Mouse (Mus musculus): ENCODE data around the gene Clcn2. TPM values are rescaled to one million over a fixed set of nuclear protein-coding genes. Genes with fewer than 3 reads are reported as not detected.
A peak's percentile ranks its signal among the peaks of the same experiment; 100 is the strongest.

Clcn2 gene
- polyA plus RNA-seq, 1 experiment from 2014 or later, result 11.9 TPM

DNA sequence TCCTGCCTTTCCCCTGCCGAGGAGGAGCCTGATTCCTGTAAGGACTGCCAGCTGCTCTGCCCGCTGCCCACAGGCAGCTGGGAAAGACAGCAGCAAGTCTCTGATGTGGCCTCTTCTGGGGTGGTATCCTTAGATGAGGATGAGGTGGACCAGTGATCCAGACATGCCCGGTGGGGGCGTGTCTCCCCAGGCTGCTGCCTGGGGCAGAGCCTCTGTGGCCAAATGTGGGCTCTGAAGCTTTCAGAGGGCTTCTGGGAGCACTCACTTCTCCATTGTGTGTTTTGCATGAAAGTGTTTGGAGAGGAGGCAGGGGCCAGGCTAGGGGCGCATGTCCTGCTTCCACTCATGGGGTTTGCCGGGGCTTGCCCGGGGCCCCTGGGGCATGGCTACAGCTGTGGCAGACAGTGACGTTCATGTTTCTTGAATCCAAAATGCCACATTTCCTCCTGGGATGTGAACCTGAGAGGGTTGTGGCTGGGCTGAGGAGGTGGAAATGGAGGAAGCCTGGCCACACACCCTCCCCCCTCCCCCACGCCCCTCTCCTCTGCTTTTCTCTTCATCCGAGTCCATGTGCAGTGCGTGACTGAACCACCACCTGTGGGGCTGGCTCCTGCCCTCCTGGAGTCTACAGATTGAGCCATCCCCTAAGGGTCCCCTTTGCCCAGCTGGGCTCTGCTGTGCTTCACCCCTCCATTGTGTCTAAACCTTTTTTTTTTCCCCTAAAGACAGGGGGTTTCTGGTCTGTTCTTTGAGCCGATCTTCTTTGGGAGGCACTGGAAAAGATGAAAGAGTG lies 15.6 kb downstream of the Clcn2 start:
- DNase-seq (ENCODE audit: low spot score) (peak; percentile 61), ATAC-seq (ENCODE audit: low read depth) (peak; percentile 26)
- Histone ChIP-seq H3K4me1 (ENCODE audit: control insufficient read depth, insufficient read depth, low read length) (peaks cover 15% of the 10 kb centered on the region), H3K9me3 (ENCODE audit: control insufficient read depth, low read length) (no peaks in the 10 kb centered on the region), H3K9ac (ENCODE audit: low read depth, low read length) (peak overlapping the region; percentile 52), H3K27me3 (replicated peaks; ENCODE audit: control insufficient read depth, insufficient read depth, low read length) (no peaks in the 10 kb centered on the region), H3K36me3 (ENCODE audit: control insufficient read depth, insufficient read depth, low read length) (peaks cover 47% of the 10 kb centered on the region), H3K4me2 (ENCODE audit: low read depth, low read length) (peak overlapping the region; percentile 28), H3K27ac (replicated peaks; ENCODE audit: low read depth, low read length) (peak overlapping the region; percentile 72), H3K4me3 (ENCODE audit: low read depth, low read length) (no peak overlapping the region)
- WGBS, result 9% methylated on average over 11 of the region's 12 CpGs

DNA sequence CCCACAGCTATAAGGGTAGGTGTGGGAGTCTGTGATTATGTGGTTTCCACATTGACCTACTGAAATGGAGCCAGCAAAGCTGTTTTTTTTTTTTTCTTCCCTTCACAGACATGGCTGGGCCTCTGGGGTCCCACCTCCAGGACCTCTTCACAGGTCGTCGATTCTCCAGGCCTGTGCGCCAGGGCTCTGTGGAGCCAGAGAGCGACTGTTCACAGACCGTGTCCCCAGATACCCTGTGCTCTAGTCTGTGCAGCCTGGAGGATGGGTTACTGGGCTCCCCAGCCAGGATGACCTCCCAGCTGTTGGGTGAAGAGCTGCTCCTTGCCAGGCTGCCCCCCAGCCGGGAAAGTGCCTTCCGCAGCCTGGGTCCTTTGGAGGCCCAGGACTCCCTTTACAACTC lies 16.2 kb downstream of the Clcn2 start:
- Histone ChIP-seq H3K4me2 (ENCODE audit: low read depth, low read length) (peak overlapping the region; percentile 28; the same call in 1 of the 2 replicates), H3K4me1 (ENCODE audit: control insufficient read depth, insufficient read depth, low read length) (peaks cover 17% of the 10 kb centered on the region), H3K9ac (ENCODE audit: low read depth, low read length) (peak overlapping the region; percentile 52; the same call in 1 of the 2 replicates), H3K4me3 (ENCODE audit: low read depth, low read length) (no peak overlapping the region), H3K27me3 (replicated peaks; ENCODE audit: control insufficient read depth, insufficient read depth, low read length) (no peaks in the 10 kb centered on the region), H3K27ac (replicated peaks; ENCODE audit: low read depth, low read length) (peak overlapping the region; percentile 72), H3K9me3 (ENCODE audit: control insufficient read depth, low read length) (no peaks in the 10 kb centered on the region), H3K36me3 (ENCODE audit: control insufficient read depth, insufficient read depth, low read length) (peaks cover 41% of the 10 kb centered on the region)
- WGBS, result 44% methylated on average over 7 of the region's 7 CpGs
- no peak for DNase-seq (ENCODE audit: low spot score)
- ATAC-seq (ENCODE audit: low read depth), result no peak

DNA sequence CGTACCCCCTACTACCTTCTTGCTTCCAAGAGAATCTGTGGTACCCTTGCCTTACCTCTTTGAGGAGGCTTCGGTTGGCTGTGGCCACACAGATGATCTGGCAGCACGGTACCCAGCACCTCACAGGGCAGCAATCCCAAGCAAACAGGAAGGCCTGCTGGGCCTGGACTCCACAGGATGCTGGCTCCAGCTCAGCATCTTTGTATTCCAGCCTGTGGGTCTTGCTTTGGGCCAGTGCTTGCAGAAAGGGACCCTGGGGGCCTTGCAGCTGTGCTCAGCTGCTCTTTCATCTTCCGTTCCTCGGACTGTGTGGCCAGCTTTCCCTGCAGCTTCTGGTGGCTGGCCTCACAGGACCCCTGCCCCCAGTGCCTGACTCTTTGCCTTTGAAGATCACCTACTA lies 17.5 kb downstream of the Clcn2 start:
- Histone ChIP-seq H3K27me3 (replicated peaks; ENCODE audit: control insufficient read depth, insufficient read depth, low read length) (no peaks in the 10 kb centered on the region), H3K4me3 (ENCODE audit: low read depth, low read length) (no peak overlapping the region), H3K4me2 (ENCODE audit: low read depth, low read length) (no peak overlapping the region), H3K27ac (replicated peaks; ENCODE audit: low read depth, low read length) (no peak overlapping the region), H3K9me3 (ENCODE audit: control insufficient read depth, low read length) (no peaks in the 10 kb centered on the region), H3K36me3 (ENCODE audit: control insufficient read depth, insufficient read depth, low read length) (peaks cover 28% of the 10 kb centered on the region), H3K4me1 (ENCODE audit: control insufficient read depth, insufficient read depth, low read length) (peaks cover 25% of the 10 kb centered on the region), H3K9ac (ENCODE audit: low read depth, low read length) (no peak overlapping the region)
- DNase-seq (ENCODE audit: low spot score), result no peak
- 38% methylated on average over 5 of the region's 5 CpGs for WGBS
- no peak for ATAC-seq (ENCODE audit: low read depth)

DNA sequence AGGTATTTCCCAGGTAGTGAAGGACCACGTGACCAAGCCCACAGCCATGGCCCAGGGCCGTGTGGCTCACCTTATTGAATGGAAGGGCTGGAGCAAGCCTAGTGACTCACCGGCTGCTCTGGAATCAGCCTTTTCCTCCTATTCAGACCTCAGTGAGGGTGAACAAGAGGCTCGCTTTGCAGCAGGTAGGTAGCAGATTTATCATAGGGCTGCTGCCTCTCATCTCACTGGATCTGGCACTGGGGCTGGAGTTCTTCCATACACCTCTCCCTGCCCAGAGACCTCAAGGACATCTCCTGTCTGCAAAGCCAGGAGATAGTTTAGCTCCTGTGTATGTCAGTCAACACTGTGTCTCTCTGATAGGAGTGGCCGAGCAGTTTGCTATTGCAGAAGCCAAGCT lies 18.3 kb downstream of the Clcn2 start:
- WGBS, result 75% methylated on average over 5 of the region's 5 CpGs
- Histone ChIP-seq H3K4me3 (ENCODE audit: low read depth, low read length) (no peak overlapping the region), H3K9me3 (ENCODE audit: control insufficient read depth, low read length) (no peaks in the 10 kb centered on the region), H3K4me2 (ENCODE audit: low read depth, low read length) (no peak overlapping the region), H3K36me3 (ENCODE audit: control insufficient read depth, insufficient read depth, low read length) (peaks cover 23% of the 10 kb centered on the region), H3K4me1 (ENCODE audit: control insufficient read depth, insufficient read depth, low read length) (peaks cover 25% of the 10 kb centered on the region), H3K9ac (ENCODE audit: low read depth, low read length) (no peak overlapping the region), H3K27me3 (replicated peaks; ENCODE audit: control insufficient read depth, insufficient read depth, low read length) (no peaks in the 10 kb centered on the region), H3K27ac (replicated peaks; ENCODE audit: low read depth, low read length) (no peak overlapping the region)
- ATAC-seq (ENCODE audit: low read depth), result no peak
- DNase-seq (ENCODE audit: low spot score), result no peak

DNA sequence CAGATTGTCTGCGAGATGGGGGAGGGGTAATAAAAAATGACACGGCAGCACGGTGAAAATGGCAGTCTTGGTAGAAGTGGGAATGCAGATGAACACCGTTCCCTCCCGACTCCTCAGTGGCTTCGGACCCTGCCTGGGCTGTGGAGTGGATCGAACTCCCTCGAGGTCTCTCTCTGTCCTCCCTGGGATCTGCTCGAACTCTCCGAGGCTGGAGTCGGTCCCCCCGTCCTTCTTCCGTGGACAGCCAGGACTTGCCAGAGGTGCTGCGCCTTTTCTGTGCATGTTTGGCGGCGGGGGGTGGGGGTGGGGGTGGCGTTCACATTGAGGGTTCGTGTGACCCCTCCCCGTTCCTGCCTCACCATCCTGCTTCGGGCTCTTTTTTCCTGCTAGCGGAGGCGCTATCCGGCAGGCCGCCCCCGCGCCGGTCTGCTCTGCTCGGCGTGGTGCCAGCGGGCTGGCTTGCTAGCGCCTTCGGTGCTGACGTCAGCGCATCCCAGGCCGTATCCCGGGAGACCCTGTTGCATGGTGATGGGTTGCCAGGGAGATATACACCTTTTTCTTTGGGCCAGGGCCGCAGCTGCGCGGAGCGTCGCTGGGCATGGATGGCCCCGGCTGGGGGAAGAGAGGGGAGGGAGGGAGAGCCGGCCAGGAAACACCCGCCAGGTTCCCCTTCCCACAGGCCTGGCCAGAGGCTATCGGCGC lies 21.8 kb downstream of the Clcn2 start:
- 2% methylated on average over 36 of the region's 46 CpGs for WGBS
- DNase-seq (ENCODE audit: low spot score) (peak; percentile 95), ATAC-seq (ENCODE audit: low read depth) (peak; percentile 77)
- Histone ChIP-seq H3K4me3 (ENCODE audit: low read depth, low read length) (peak overlapping the region; percentile 37), H3K27ac (replicated peaks; ENCODE audit: low read depth, low read length) (peak overlapping the region; percentile 63), H3K4me2 (ENCODE audit: low read depth, low read length) (peak overlapping the region; percentile 74), H3K9ac (ENCODE audit: low read depth, low read length) (peak overlapping the region; percentile 65), H3K4me1 (ENCODE audit: control insufficient read depth, insufficient read depth, low read length) (peaks cover 15% of the 10 kb centered on the region), H3K36me3 (ENCODE audit: control insufficient read depth, insufficient read depth, low read length) (peaks cover 26% of the 10 kb centered on the region), H3K9me3 (ENCODE audit: control insufficient read depth, low read length) (no peaks in the 10 kb centered on the region), H3K27me3 (replicated peaks; ENCODE audit: control insufficient read depth, insufficient read depth, low read length) (no peaks in the 10 kb centered on the region)

DNA sequence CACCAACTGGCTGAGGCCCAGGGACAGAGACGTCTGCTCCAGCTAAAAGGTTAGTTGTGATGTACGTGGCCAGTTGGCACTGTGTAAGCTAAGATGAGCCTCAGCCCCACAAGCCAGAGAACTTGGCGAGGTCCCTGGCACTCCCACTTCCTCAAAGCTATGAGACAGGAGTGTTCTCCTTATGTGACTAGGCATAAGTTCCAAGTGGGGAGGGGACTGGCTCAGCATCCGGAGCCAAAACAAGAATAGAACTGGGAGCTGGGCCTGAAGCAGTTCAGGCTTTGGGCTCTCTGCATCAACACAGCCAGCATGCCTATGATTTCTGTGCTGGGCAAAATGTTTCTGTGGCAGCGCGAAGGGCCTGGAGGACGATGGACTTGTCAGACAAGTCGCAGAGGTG lies 22.8 kb downstream of the Clcn2 start:
- H3K9ac ChIP-seq (ENCODE audit: low read depth, low read length), result no peak overlapping the region
- H3K4me3 ChIP-seq (ENCODE audit: low read depth, low read length), result peak overlapping the region; percentile 37; the same call in 1 of the 2 replicates
- no peak for ATAC-seq (ENCODE audit: low read depth)
- peaks cover 34% of the 10 kb centered on the region for H3K36me3 ChIP-seq (ENCODE audit: control insufficient read depth, insufficient read depth, low read length)
- DNase-seq (ENCODE audit: low spot score), result peak; percentile 59
- peaks cover 15% of the 10 kb centered on the region for H3K4me1 ChIP-seq (ENCODE audit: control insufficient read depth, insufficient read depth, low read length)
- peak overlapping the region; percentile 74; the same call in 1 of the 2 replicates for H3K4me2 ChIP-seq (ENCODE audit: low read depth, low read length)
- H3K27ac ChIP-seq (replicated peaks; ENCODE audit: low read depth, low read length), result peak overlapping the region; percentile 63; the same call in 1 of the 2 replicates
- 71% methylated on average over 8 of the region's 8 CpGs for WGBS
- H3K27me3 ChIP-seq (replicated peaks; ENCODE audit: control insufficient read depth, insufficient read depth, low read length), result no peaks in the 10 kb centered on the region
- H3K9me3 ChIP-seq (ENCODE audit: control insufficient read depth, low read length), result no peaks in the 10 kb centered on the region

DNA sequence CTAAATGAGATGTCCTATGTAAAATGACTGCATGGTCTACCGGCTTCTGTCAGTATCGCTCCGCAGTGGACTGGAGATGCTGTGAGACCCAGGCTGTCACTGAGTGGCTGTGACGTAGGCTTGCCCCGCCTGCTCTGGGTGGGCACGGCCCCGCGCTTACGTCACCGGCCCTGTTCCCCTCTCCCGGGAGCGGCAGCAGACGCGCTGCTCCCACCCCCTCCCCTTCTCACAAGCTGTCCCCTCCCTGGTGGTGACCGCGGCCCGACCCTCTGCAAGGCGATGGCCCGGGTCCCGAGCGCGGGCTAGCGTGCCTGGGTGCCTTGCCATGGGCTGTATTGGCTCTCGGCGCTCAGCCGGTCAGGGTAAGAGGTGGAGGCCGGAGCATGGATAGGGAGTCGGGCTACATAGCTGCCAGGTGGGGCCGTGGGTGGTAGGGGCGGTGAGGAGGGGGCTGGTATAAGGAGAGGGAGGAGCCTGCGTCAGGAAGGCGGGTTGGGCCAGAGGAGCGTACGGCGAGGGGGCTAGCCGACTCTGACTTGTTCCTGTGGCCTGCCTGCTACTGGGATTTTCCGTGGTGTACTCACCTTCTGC lies 24.3 kb downstream of the Clcn2 start, which contains the start of gene Fam131a:
Gene Fam131a, plus strand, starts transcription at position 131 of the 591 bp plus-strand sequence.
- WGBS, result under 1% methylated on average over 30 of the region's 37 CpGs
- H3K4me2 ChIP-seq (ENCODE audit: low read depth, low read length), result peak within 1 kb of the TSS; percentile 94
- peak within 1 kb of the TSS; percentile 92 for H3K27ac ChIP-seq (replicated peaks; ENCODE audit: low read depth, low read length)
- H3K36me3 ChIP-seq (ENCODE audit: control insufficient read depth, insufficient read depth, low read length), result peaks cover 43% of the 10 kb centered on the region
- H3K27me3 ChIP-seq (replicated peaks; ENCODE audit: control insufficient read depth, insufficient read depth, low read length), result no peaks in the 10 kb centered on the region
- DNase-seq (ENCODE audit: low spot score), result peak; percentile 96
- H3K9ac ChIP-seq (ENCODE audit: low read depth, low read length), result peak within 1 kb of the TSS; percentile 79
- ATAC-seq (ENCODE audit: low read depth), result peak; percentile 94
- peak within 1 kb of the TSS; percentile 63 for H3K4me3 ChIP-seq (ENCODE audit: low read depth, low read length)
- H3K4me1 ChIP-seq (ENCODE audit: control insufficient read depth, insufficient read depth, low read length), result peaks cover 15% of the 10 kb centered on the region
- H3K9me3 ChIP-seq (ENCODE audit: control insufficient read depth, low read length), result no peaks in the 10 kb centered on the region

DNA sequence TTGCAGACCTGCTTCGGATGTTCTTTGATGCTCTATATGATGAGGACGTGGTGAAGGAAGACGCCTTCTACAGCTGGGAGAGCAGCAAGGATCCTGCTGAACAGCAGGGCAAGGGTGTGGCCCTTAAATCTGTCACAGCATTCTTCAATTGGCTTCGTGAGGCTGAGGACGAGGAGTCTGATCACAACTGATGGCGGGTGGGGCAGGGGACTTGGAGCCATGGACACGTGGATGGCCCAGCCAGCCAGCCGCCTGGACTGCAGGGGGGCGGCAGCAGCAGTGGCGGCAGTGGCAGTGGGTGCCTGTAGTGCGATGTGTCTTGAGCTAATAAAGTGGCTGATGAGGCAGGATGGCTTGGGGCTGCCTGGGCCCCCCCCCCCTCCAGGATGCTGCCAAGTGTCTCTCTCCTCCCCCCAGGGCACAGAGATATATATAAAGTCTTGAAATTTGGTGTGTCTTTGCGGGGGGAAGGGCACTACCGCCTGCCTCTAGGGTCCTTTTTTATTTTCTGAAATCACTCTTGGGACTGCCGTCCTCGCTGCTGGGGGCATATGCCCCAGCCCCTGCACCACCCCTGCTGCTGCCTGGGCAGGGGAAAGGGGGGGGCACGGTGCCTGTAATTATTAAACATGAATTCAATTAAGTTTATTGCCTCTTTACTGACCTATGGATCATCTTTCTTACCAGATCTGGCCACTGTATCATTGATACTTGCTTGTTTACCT lies 25.1 kb downstream of the Clcn2 start:
- H3K9me3 ChIP-seq (ENCODE audit: control insufficient read depth, low read length), result no peaks in the 10 kb centered on the region
- peaks cover 15% of the 10 kb centered on the region for H3K4me1 ChIP-seq (ENCODE audit: control insufficient read depth, insufficient read depth, low read length)
- H3K27ac ChIP-seq (replicated peaks; ENCODE audit: low read depth, low read length), result peak overlapping the region; percentile 92
- peak overlapping the region; percentile 94 for H3K4me2 ChIP-seq (ENCODE audit: low read depth, low read length)
- no peaks in the 10 kb centered on the region for H3K27me3 ChIP-seq (replicated peaks; ENCODE audit: control insufficient read depth, insufficient read depth, low read length)
- 36% methylated on average over 16 of the region's 16 CpGs for WGBS
- H3K9ac ChIP-seq (ENCODE audit: low read depth, low read length), result peak overlapping the region; percentile 79; the same call in 1 of the 2 replicates
- peaks cover 51% of the 10 kb centered on the region for H3K36me3 ChIP-seq (ENCODE audit: control insufficient read depth, insufficient read depth, low read length)
- DNase-seq (ENCODE audit: low spot score), result no peak
- ATAC-seq (ENCODE audit: low read depth), result no peak
- H3K4me3 ChIP-seq (ENCODE audit: low read depth, low read length), result peak overlapping the region; percentile 63

Measured in embryonic facial prominence, embryonic 14.5 days (tissue).